8 mouse cellular contexts compared by ENCODE assay signal in genomic region chr12:102422065-102422464, GRCm38 (mm10). TPM values are rescaled to one million over a fixed set of nuclear protein-coding genes. Genes with fewer than 3 reads are reported as not detected.
DNase-seq lines count a peak whose midpoint lies in the region; ATAC-seq and TF ChIP-seq lines count a peak whose summit lies in the region.

No protein-coding gene starts in this region.

- DNase-seq in layer of hippocampus, adult 2 months (ENCODE audit: low spot score in 2 of 2), result peak in 1 of 2 experiments; percentile 28
- no peak for DNase-seq in layer of hippocampus, postnatal 14 days (ENCODE audit: low spot score in 2 of 2)
- DNase-seq in fibroblast of lung, adult 2 months (ENCODE audit: low read depth), result peak; percentile 93
- DNase-seq in kidney, adult 2 months, result peak; percentile 81
- no peak for DNase-seq in layer of hippocampus, adult 9-10 months (ENCODE audit: low spot score)
- no peak for DNase-seq in thymus, postnatal 4 days

- TF ChIP-seq CTCF in layer of hippocampus, adult 2 months (conservative IDR thresholded peaks at IDR 0.05), result no peak
- TF ChIP-seq CTCF in kidney, adult 2 months (conservative IDR thresholded peaks at IDR 0.05; ENCODE audit: insufficient read depth, insufficient read length, low read depth, low read length), result no peak

- H3K27me3 ChIP-seq in kidney, adult 2 months (replicated peaks; ENCODE audit: control insufficient read depth, insufficient read depth, low read length), result no peaks in the 10 kb centered on the region

- 42% methylated on average over 6 of the region's 6 CpGs for WGBS in kidney, adult 2 months

- H3K36me3 ChIP-seq in kidney, adult 2 months (ENCODE audit: control insufficient read depth, insufficient read depth, low read length), result 0 out of 2 replicates have a peak, but pooled peaks cover 1% of the 10 kb centered on the region

- ATAC-seq in neutrophil, adult 5-6 weeks (ENCODE audit: extremely low read depth, insufficient number of reproducible peaks, low FRiP score, poor library complexity, severe bottlenecking), result 0 out of 2 replicates have a peak, but pooled peaks have one; percentile 6
- no peak for ATAC-seq in monocyte, adult 5-6 weeks (replicated peaks; ENCODE audit: insufficient number of reproducible peaks, low FRiP score, low TSS enrichment, poor library complexity, severe bottlenecking)

- H3K4me1 ChIP-seq in kidney, adult 2 months (ENCODE audit: control insufficient read depth, insufficient read depth, low read length), result peaks cover 30% of the 10 kb centered on the region; the same call in 1 of the 2 replicates

- no peak overlapping the region for H3K4me3 ChIP-seq in layer of hippocampus, adult 2 months
- H3K4me3 ChIP-seq in kidney, adult 2 months (ENCODE audit: insufficient read depth, low read depth, low read length), result peak overlapping the region; percentile 59

- no peak for TF ChIP-seq POLR2A in kidney, adult 2 months (IDR thresholded peaks at IDR 0.05; ENCODE audit: low read depth, low read length)

- H3K27ac ChIP-seq in layer of hippocampus, adult 2 months, result peak overlapping the region; percentile 57; the same call in 1 of the 2 replicates
- H3K27ac ChIP-seq in kidney, adult 2 months (ENCODE audit: insufficient read depth, low read depth, low read length), result peak overlapping the region; percentile 91

RNA-seq across cellular contexts. Expression of gene Lgmn, which starts 17.5 kb away (rescaled TPM):
- 10 to 100 TPM; 78.6 to 84.8 TPM for total RNA-seq in layer of hippocampus, adult 2 months (2021)
- 100 to 1,000 TPM; 111 to 117 TPM for total RNA-seq in layer of hippocampus, postnatal 14 days (2021)
- polyA plus RNA-seq in kidney, adult 2 months (2012; rRNA removed), result 1,163 and 1,191 TPM in 2 replicates
- 62.6 and 64.1 TPM in 2 replicates for total RNA-seq in neutrophil, adult 5-6 weeks (2017)
- 99.2 to 194 TPM (median 145 TPM) in 3 replicates for total RNA-seq in monocyte, adult 5-6 weeks (2017)

RNA-seq across cellular contexts. Expression of gene Golga5, which starts 46.9 kb away (rescaled TPM):
- 10 to 100 TPM; 24.6 to 26.3 TPM for total RNA-seq in layer of hippocampus, adult 2 months (2021)
- 10 to 100 TPM; 21.6 to 22.7 TPM for total RNA-seq in layer of hippocampus, postnatal 14 days (2021)
- 12.8 and 14.8 TPM in 2 replicates for polyA plus RNA-seq in kidney, adult 2 months (2012; rRNA removed)
- 86.0 and 93.7 TPM in 2 replicates for total RNA-seq in neutrophil, adult 5-6 weeks (2017)
- 57.5 to 95.6 TPM (median 78.2 TPM) in 3 replicates for total RNA-seq in monocyte, adult 5-6 weeks (2017)

Comparison
In these comparisons a context has a peak if more than half of its experiments do, and no peak if none do; other contexts are left out.
1. DNase-seq: peak in fibroblast of lung, adult 2 months (single experiment) and kidney, adult 2 months (single experiment); none in layer of hippocampus, postnatal 14 days (0 of 2), layer of hippocampus, adult 9-10 months (single experiment) and thymus, postnatal 4 days (single experiment).